Mouse (Mus musculus) bone marrow macrophage, adult 2 months (primary cell): ENCODE measurements around the gene Slc4a1ap. TPM values are rescaled to one million over a fixed set of nuclear protein-coding genes. Genes with fewer than 3 reads are reported as not detected.
"Not testable (repeated sequence)": the region's sequence is repeated elsewhere in the genome, so short reads cannot be mapped to it uniquely, and the experiment has no call there.

Source experiments
- H3K27ac ChIP-seq: 2 replicates; pipeline ENCODE4 v1.5.1; 2012; ENCODE audit warnings: low read depth, low read length; ENCODE audit not compliant: insufficient read depth
- H3K4me1 ChIP-seq: 2 replicates; pipeline ENCODE4 v1.6.1; 2012; ENCODE audit warnings: low read length; ENCODE audit not compliant: control insufficient read depth, insufficient read depth
- H3K4me3 ChIP-seq: 2 replicates; pipeline ENCODE4 v1.5.1; 2012; ENCODE audit warnings: mild to moderate bottlenecking, low read length, moderate library complexity; ENCODE audit not compliant: insufficient read depth
- CTCF ChIP-seq: IDR thresholded peaks from 2 replicates; pipeline ENCODE4 v1.5.1; 2012; ENCODE audit warnings: low read depth, mild to moderate bottlenecking, low read length, moderate library complexity
- POLR2A ChIP-seq: IDR thresholded peaks from 2 replicates; pipeline ENCODE4 v1.6.1; 2012; ENCODE audit warnings: mild to moderate bottlenecking, low read depth, low read length, borderline replicate concordance
- polyA plus RNA-seq: library from polyadenylated mRNA; stranded (reverse); fragments of >200 nt; gene quantifications from 2 replicates; pipeline ENCODE4 v1.2.4, GENCODE M21; 2012; ENCODE audit not compliant: missing spikeins, insufficient read depth, insufficient read length

Slc4a1ap gene
- polyA plus RNA-seq, 1 experiment: 37.2 TPM

DNA sequence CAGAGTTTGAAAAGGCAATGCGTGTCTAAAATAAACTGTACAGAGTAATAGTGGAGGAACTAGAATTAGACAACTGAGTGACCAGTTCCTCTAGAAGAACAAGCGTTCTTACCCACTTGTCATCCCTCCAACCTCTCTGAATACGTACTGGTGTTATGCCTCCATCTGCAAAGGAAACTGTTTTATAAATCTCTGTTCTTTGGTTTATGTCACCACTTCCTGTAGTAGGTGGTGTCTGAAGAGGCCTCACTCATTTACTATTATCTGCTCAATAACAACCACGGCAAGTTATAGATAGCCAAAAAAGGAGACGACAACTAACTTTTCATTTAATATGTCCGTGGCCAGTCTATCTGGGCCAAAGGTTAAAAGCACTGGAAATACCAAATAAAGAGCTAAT is 6.2 kb upstream of the Slc4a1ap start:
- H3K27ac ChIP-seq: no peak overlapping the region
- no peak overlapping the region for H3K4me3 ChIP-seq
- peaks cover 3% of the 10 kb centered on the region for H3K4me1 ChIP-seq
- no peak for TF ChIP-seq CTCF
- no peak for TF ChIP-seq POLR2A

DNA sequence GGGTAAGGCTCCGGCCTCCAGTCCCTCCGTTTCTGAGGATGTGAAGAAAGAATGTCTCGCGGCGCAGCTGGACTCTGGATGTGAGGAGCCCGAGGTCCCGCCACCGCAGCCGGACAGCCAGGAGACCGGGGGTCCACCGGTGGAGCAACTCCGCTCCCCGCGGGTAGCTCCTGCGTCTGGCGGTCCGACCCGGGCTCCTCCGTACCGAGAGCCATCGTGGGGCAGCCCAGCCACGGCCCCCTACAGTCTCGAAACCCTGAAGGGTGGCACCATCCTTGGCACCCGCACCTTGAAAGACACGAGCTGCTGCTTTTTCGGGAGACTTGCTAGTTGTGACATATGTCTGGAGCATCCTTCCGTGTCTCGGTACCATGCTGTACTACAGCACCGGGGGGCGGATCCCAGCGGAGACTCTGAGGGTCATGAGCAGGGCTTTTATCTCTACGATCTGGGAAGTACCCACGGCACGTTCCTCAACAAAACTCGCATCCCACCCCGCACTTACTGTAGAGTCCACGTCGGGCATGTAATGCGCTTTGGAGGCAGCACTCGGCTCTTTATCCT is 404 bp downstream of the Slc4a1ap start:
- TF ChIP-seq POLR2A (no peak), CTCF (no peak)
- H3K4me3 ChIP-seq: peak overlapping the region; percentile 97
- H3K27ac ChIP-seq: peak overlapping the region; percentile 91; the same call in 1 of the 2 replicates
- peaks cover 9% of the 10 kb centered on the region for H3K4me1 ChIP-seq

DNA sequence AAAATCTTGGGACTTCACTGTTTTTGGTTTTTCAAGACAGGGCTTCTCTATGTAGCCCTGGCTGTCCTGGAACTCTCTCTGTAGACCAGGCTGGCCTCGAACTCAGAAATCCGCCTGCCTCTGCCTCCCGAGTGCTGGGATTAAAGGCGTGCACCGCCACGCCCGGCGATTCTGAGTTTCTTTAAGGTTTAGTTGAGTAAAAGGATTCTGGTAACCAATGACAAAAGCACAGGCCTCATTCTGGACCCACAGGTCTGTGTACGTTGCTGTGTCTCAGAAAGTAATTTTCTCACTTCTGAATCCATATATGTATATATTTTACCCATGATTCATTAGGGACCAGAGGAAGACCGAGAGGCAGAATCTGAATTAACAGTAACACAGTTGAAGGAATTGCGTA is 912 bp downstream of the Slc4a1ap start, which contains the start of gene Supt7l:
TSS of gene Supt7l (minus strand) at position 101 of the 400 bp plus-strand sequence.
- not testable (repeated sequence) for H3K4me1 ChIP-seq
- Histone ChIP-seq H3K27ac (peak within 1 kb of the TSS; percentile 91), H3K4me3 (peak within 1 kb of the TSS; percentile 97)

DNA sequence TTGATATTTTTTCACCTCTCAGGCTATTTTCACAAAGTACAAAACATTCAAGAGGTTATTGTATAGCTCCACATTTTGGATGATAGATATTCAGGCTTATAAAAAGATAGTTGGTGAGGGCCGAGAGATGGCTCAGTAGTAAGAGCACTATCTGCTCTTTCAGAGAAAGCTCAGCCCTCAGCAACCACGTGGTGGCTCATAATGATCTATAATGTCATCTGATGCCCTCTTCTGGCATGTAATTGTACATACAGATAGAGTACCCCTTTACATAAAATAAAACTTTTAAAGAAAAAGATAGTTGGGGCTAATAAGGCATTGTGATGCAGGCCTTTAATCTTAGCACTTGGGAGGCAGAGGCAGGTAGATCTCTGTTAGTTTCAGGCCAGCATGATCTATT is 1.8 kb downstream of the Slc4a1ap start:
- H3K27ac ChIP-seq: no peak overlapping the region
- TF ChIP-seq POLR2A (no peak), CTCF (no peak)
- H3K4me1 ChIP-seq: peaks cover 9% of the 10 kb centered on the region
- no peak overlapping the region for H3K4me3 ChIP-seq

DNA sequence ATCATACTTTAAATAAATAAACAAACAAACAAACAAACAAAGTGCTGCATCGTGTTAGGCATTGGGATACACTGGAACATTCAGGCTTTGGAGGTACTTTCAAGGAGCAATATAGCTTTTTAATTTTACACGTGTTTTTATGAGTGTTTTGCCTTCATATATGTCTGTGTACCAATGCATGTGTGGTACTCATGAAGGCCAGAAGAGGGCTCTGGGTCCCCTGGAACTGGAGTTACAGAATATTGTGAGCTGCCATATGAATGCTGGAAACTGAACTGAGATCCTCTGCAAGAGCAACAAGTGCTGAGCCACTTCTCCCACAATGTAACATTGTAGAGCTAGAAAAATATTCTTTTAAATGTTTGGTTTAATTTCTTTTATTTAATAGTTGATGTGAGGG is 8.4 kb downstream of the Slc4a1ap start:
- Histone ChIP-seq H3K4me3 (no peak overlapping the region), H3K4me1 (no peaks in the 10 kb centered on the region), H3K27ac (no peak overlapping the region)
- TF ChIP-seq POLR2A (no peak), CTCF (no peak)

DNA sequence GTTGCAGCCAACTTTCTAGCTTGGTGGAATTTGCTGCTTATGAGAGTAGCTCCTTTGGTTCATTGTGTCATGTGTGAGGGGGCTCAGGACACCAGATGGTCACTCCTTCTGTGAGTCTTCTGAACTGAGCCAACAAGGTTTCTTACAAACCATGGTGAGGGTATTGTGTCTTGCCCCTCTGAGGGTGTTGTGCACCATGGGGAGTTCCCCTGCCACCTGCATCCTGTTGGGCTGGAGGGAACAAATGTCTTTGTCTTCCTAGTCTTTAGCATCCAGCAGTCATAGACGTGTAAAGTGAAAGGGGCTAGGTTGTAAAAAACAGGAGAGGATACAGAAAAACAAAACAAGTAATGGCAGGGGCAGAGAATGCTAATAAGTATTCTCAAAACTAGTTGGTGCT is 32.6 kb downstream of the Slc4a1ap start:
- H3K4me1 ChIP-seq: peaks cover 9% of the 10 kb centered on the region
- no peak overlapping the region for H3K4me3 ChIP-seq
- no peak overlapping the region for H3K27ac ChIP-seq
- TF ChIP-seq CTCF: no peak
- no peak for TF ChIP-seq POLR2A

DNA sequence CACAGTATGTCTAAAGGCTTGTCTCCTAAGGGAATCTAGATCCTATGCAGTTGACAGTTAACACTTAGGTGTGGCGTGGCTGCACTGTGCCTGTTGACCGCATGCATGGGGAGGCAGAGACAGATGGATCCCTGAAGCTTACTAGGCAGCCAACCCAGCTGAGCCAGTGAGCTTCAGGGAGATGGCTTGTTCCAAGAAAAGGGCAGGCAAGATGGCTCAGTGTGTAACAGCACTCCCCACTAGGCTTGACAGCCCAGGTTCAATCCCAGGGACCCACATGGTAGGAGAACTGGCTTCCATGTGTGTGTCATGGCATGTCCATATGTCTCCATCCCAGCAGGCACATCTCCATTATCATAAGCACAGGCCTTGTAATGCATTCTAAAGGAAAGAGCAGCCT is 33.6 kb downstream of the Slc4a1ap start:
- TF ChIP-seq POLR2A: no peak
- no peak for TF ChIP-seq CTCF
- peaks cover 18% of the 10 kb centered on the region for H3K4me1 ChIP-seq
- no peak overlapping the region for H3K4me3 ChIP-seq
- H3K27ac ChIP-seq: no peak overlapping the region

DNA sequence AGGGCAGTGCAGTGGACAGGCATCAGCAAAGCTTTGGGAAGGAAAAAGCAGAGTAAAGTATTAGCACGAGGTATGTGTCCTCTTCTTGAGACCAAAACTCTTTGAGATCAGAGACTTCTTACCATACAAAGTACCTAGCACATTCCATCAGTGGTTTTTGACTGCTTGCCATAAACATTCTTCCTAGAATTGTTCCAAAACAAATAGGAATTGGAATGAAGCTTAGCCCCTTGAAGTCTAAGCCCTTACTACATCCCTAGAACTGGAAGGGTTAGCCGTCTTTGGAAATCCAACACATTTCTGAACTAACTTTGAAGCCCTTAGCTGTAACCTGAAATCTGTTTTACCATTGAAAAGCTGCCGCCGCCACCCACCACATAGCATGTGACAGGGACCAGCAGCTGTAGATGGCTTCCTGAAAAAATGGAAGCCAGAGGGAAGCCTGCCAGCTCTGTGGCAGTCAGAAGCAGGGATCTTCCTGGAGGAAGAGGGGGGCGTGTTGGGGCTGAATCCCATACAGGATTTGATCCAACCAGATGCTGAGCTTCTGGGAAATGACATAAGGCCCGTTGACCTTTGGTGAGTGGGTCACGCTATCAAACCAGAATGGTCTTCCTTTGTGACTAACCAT is 35.4 kb downstream of the Slc4a1ap start:
- Histone ChIP-seq H3K4me1 (peaks cover 19% of the 10 kb centered on the region), H3K4me3 (no peak overlapping the region), H3K27ac (no peak overlapping the region)
- TF ChIP-seq POLR2A (no peak), CTCF (no peak)

DNA sequence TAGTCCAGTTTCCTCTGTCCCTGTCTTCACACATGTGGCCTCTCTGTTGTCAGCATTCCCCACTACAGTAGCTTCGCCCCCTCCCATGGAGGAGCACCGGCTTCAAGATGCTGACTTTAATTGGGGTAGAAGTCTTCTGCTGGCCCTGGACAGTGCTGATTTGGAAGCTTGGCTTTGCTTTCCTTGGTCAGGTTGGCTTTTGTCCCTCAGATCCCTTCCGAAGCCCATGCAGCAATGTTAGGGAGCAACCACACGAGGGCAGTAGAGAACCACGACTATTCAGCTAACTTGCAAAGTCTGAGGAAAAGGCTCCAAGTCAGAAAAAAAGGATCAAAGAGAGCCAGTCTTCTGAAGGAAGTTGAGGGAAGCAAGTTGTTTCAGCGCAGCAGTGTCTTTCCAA is 36.7 kb downstream of the Slc4a1ap start:
- no peak overlapping the region for H3K27ac ChIP-seq
- H3K4me3 ChIP-seq: no peak overlapping the region
- H3K4me1 ChIP-seq: peaks cover 32% of the 10 kb centered on the region
- TF ChIP-seq POLR2A: no peak
- TF ChIP-seq CTCF: peak; percentile 74

DNA sequence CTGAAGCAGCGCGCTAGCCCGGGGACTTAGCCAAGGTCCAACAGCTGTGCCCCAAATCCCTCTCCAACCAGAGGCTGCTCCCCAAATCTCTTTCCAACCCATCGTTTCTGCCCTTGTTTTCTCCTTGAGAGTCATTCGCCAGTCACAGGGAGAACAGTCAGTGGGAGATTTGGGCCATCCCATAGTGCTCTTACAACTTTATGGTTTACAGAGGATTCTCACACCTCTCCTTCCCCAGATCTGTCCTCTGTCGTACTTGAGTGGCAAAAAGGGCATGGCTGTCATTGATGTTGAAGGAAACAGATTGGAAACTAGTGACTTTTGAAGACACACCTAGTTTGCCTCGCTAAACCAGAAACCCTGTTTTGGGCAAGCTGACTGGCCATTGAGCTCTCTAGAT is 37.1 kb downstream of the Slc4a1ap start:
- TF ChIP-seq CTCF: 0 out of 2 replicates have a peak, but pooled peaks have one; percentile 4
- TF ChIP-seq POLR2A: no peak
- no peak overlapping the region for H3K27ac ChIP-seq
- H3K4me3 ChIP-seq: no peak overlapping the region
- peaks cover 36% of the 10 kb centered on the region for H3K4me1 ChIP-seq
